Mouse (Mus musculus) adrenal gland, postnatal 36 days (tissue): Measurements from ENCODE around the gene 4930404N11Rik. TPM values are rescaled to one million over a fixed set of nuclear protein-coding genes. Genes with fewer than 3 reads are reported as not detected.

ENCODE experiments used
- DNase-seq, 2 experiments: peaks; one replicate each; pipeline ENCODE4 v3.0.0; 2021; ENCODE audit warnings: mixed read lengths in 1 of 2
- long read RNA-seq, 2 experiments: library from polyadenylated mRNA; stranded (forward); transcript quantifications; one replicate each; pipeline ENCODE4 v2.0.0; 2021; ENCODE audit warnings: borderline sequencing depth in 2 of 2
- total RNA-seq, 2 experiments: library from RNA; stranded (reverse); gene quantifications; 2 replicates each; pipeline ENCODE4 v1.2.3; 2021

The 4930404N11Rik gene
- 1 to 10 TPM; 1.0 to 3.1 TPM for total RNA-seq
- long read RNA-seq, experiment 1, partial matches to known transcripts, result 1 of 15 reads
- long read RNA-seq, experiment 1, other reads (novel, unspliced or antisense), result 14 of 15 reads
- long read RNA-seq, experiment 2, partial matches to known transcripts, result 0 of 3 reads
- long read RNA-seq, experiment 2, other reads (novel, unspliced or antisense), result 3 of 3 reads

DNA sequence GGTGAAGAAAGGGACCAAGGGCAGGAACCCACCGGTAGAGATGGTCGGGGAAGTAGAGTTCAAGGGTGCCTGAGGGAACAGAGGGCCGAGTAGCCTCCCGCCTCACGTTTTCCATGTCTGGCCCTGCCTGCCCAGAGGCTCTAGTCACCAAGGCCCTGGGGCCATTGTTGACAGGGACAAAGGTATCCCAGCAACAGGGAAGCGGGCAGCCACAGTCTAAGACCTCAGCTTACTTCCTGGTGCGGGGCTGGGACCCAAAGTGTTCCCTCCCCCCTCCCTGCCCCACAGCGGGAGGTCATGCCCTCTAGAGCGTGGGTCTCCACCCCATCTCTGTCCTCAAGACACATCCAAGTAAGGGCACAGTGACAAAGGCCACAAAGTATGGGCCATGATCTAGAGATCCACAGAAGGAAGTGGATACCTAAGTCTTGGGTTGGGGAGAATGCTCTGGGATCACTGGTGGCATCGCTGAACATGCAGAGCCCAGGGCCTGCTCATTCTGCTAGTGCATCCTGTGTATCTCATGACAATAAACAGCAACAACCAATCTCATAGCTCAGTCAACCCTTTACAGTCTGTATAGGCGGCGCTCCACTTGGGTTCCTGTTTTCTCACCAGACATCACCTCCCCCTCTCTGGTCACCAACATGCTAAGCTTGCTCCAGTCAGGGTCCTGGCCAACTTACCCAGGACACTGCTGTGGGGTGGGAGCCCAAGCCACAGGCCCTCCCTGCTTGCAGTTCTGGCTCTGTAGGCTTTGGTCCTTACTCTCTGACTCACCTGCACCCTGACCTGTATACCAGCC is at the start of gene 4930404N11Rik:
Gene 4930404N11Rik, minus strand, starts transcription at position 145 of the 805 bp plus-strand sequence.
- no peak for DNase-seq

DNA sequence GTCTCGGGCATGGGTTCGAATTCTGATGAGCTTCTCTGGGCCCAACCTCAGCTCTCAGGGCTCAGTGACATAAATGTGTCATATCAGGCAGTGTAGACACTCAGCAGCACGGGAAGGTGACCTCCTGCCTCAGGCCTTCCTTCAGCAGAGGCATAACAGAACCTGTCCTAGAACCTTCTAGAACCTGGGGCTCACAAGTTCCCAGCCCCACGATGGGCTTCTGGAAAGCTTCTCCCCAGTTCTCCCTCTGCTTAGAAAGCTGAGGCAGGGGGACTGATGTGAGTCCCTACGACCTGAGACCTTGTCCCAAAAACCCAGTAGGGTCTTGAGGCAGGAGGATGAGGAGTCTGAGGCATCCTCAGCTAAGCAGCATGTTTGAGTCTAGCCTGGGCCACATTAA is 49.5 kb upstream of the 4930404N11Rik start:
- no peak for DNase-seq

DNA sequence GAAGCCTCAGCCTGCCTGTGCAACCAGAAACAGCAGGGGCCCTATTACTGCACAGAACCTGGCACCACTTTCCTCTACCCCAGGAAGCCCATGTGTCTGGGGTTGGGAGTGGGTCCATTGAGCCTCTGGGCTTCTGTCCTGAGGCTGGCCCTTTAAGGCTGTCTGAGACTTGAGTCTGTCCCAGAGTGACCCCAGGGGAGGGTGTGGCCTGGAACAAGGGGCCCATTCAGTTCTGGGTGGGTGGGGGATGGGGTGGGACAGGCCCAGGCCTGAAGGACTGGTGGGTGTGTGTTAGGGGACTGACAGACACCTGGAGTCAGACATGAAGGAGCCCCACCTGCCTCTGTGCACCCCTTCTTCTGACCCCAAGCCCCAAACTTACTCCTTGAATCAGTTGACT is 49.1 kb upstream of the 4930404N11Rik start:
- DNase-seq, result peak in 1 of 2 experiments; percentile 70

DNA sequence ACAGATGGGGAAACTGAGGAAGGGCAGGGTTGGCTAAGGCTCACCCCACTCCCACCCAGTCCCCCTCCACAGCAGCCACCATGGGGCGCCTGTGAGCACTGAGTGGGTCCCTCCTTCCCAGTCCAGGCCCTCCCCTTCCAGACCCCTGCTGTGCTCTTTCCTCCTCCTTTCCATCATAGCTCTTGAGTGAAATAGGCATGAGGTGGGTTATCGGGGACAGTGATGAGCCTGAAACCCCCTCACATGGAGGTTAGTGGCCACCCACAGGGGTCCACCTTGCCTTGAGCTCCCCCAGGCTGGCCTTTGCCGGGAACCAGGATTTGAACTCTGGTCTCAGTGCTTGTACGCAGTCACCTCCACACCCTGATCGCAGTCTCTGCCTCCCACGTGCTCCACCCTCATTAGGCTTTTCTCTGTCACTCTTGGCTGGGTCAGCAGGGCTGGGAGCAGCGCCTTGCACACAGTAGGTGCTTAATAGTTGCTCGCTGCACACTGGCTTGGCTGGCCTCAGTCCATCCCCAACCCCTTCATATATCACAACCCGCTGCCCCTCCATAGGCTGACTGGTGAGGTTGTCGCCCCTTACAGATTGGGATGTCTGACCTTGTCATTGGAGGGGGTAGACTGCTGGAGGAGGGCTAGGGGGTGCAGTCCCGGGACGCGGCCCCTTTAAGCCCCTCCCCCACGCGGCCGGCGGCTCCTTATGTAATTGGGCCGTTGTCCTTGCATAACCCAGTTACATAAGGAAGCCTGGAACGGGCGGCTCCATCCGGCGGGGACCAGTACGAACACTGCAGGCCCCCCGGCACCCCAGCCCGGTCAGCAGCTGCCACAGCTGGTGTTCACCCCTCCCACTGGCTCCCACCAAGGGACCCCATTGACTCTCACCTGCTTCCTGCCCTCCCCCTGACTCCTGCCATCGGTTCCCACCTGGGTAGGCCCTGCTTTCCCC is 48.0 kb upstream of the 4930404N11Rik start:
- DNase-seq, result peak; percentile 88 to 93

DNA sequence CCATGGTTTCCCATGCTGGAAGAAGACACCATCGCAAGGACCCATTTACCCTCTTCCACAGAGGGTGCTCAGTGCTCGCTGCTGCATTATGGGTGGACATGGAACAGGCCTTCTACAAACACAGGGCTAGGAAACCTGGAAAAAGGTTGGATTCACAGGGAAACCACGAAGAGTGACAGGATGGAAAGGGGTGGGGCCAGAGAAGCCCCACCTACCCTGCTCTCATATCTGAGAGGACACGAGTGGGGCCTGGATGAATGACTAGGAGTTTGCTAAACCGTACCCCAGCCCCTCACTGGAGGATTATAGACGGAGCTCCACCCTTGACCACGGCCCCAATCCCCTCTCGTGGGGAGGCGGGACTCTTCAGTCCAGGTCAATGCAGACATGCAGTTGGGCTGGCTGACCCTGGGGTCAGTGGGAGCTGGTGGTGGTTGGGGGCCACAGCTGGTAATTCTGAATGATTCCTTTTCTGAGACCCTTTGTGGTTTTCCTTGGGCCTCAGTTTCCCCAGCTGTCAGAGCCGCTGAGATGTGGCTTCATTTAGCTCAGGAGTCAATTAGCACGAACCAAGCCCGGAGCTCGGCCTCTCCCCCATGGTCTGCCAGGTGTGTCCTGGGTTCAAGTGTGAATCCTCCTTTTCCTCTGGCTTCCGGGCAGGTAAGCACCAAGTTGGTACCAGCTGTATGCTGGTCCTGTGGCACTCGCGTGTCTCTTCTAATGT is 47.1 kb upstream of the 4930404N11Rik start:
- DNase-seq, result no peak

DNA sequence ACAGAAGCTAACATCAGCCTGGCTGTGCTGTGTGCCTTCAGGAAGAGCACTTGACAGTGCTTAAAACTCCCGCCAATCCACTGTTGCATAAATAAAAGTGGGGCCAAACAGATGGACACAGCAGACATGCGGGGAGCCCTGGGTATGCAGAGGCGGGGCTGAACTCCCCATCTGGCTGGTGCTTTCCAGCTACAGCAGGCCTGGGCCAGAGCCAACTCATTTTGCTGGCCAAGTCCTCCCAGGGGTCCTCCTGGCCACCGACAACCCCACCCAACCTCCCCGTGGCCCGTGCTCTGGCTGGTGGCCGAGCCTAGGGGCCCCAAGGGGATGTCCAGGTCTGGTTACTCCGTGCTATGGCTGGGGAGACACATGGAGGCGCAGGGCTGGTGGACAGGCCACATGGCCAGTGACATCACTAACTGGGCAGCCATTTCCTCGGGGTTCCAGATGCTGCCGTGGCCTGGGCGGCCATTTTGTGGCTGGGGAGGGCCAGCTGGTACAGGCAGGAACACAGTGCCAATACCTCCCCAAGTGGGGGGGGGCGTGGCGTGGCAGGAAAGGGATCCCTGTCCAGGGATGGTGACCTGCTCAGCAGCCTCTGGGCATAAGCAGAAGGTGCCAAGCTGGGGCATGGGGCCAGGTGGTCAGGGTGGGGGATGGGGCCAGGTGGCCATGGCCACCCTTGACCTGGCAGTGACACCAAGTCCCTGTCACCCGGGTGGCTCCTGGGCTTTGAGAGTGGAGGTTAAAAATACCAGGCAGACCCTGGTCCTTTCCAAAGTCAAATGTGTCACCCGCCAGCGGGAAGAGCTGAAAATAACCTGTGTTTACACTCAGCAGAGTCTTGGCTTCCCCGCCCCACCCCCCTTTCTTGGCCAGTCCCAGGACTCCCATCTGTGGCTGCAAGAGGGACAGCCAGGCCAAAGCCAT is 46.1 kb upstream of the 4930404N11Rik start:
- DNase-seq, result peak; percentile 71 to 87

DNA sequence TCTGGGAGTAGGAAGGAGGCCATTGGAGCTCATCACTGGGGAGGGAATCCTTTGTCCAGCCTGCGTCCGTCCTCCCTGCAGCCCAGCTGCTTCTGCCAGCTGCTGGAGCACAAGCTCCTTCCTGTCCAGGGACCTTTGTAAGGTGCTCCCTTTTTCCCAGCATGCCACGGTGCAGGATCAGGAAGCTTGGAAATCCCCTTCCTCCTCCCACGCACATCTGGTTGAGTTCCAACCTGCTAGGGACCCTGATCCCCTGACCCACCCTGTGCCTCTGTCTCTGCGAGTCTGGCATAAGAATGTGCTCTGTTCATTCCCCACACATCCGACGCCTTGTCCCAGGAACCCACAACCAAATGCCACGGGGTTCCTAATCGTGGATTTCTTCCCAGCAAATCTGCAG is 45.4 kb upstream of the 4930404N11Rik start:
- peak in 1 of 2 experiments; percentile 49 for DNase-seq

DNA sequence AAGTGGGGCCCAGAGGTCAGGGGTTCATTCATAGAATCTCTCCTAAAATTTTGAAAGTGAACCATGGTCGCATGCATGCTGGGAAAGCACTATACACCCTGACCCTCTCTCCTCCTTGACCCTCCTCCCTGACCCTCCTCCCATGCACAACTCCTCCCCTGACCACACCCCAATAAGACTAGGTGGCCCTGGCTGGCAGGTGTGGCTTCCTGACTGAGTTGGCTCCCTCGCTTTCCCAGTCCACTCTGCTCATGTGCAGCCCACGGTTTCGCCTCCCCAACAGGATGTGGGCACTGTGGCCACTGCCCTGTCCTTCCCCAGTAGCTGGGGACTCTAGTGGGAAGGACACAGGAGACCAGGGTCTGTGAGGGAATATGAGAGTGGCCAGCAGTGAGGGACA is 44.7 kb upstream of the 4930404N11Rik start:
- DNase-seq, result no peak

DNA sequence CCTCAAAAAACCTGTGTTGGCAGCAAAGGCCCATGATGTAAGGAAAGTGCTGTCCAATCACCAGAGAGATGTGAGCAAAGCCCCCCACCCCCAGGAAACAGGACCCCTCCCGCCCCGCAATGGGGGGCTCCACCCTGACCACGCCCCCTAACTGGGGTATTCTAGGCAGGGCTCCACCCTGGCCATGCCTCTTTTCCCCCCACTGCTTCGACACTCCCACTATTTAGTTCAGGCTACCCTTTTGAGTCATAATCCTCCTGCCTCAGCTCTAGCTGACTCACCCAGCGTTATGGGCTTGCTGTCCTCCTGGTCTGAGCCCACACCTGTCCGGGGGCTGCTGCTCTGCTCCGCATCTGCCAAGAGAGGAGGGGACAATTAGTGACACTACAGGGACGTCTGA is 43.7 kb upstream of the 4930404N11Rik start:
- DNase-seq, result no peak

DNA sequence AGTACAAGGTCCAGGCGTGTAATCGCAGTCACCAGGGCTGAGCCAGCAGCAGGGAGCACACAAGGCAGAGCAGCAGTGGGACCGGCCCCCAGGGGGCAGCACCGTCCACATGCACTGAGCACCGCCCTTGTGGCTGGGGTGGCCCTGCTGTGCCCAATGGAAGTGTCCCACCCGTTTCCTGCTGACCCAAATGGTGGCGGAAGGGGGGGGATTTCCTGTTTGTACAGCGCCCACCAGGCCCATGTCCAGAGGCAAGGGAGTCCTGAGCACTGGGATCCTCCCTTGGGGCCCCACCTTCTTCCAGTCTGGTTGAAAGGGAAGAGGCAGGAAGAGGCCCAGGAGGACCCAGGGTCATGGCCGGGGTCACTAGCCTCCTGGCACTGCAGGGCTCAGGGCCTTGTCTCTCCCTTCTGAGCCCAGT is 43.3 kb upstream of the 4930404N11Rik start:
- DNase-seq, result peak; percentile 88 to 96

DNA sequence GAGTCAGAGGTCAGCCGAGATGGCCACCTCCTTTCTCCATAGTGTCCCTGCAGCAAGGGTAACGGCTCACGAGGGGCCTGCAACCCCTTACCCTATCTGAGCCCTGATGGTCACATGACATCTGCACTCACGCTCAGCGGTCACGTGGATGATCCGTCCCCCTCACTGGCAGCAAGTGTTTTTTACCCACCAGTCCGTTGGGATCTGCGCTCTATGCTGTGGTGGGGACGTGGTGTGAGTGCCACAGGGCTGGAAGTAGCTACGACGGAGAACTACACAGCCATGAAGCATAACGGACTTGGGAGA is 42.8 kb upstream of the 4930404N11Rik start:
- DNase-seq, result no peak

DNA sequence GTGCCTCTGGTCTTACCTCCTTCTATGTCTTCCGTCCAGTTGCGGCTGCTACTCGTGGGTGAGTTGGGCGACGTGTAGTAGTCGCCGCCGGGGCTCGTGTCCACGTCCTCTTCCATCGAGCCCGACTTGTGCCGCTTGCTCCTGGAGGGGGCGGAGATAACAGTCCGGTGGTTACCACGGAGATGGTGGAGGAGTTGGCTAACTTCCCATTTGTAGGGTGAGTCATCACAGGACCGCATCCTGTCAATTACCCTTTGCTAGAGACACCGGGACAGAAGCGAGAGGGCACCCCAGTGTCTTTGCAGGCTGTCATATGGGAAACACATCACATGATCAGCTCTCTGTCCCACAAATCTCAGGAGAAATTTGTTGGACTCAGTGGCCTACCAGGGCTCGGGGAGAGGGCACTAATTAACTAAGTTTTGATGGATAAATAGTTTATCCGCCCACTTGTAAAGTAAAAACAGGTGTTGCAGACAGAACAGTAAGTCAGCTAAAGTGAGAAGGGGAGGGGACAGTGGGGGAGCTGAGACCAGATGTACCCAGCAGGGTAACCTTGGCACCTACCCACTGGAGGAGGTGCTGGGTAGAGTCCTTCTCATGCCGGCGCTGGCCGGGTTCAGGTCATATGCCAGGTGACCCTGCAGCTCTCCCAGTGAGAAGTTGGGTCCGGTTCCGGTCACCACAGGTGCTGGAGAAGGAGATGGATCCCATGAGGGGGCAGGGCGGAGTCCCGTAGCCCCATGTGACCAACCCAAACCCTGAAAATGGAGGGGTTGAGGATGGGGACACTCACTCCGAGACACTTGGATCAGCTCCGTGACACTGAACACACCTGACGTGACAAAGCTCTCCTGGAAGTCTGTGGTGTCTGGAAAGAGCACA is 42.2 kb upstream of the 4930404N11Rik start:
- peak; percentile 90 to 91 for DNase-seq

DNA sequence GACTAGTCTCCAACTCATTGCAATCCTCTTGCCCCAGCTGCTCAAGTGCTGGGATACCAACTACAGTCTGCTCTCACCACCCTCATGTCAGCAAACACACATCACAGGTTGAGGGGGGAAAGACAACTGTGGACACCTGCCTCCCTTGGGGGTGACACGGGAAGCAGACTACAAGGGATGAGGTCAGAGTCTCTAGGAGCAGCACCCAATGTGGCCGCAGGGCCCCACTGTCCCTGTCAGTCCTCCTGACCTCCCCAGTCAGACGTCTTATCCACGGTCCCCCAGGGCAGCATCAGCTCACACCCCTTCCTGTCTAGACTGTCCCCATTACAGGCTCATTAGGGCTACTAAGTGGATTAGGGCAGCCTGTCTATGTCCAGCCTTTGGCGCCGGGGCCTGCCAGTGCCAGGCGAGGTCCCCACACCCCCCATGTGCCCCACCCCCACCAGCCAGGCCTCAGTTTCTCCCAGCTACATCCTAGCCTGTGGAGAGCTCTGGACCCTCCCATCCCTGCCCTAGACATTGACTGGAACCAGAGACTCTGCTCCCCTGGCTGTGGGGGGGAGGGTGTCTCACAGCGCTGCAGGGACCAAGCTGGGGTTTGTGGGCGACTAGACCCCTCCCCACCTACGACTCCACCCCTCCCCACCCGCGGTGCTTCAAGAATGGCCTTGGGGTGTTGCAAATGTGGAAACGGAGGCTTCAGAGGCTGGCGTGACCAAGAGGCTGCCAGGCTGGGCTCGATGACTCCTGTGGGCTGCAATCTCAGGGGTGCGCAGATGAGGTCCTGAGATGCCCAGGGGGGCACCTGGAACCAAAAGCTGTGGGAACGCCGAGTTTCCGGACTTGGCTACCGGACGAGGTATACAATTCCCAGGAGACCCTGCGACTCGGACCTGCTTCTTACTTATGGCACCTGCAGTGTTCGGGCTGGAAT is 41.2 kb upstream of the 4930404N11Rik start:
- peak in 1 of 2 experiments; percentile 13 for DNase-seq

DNA sequence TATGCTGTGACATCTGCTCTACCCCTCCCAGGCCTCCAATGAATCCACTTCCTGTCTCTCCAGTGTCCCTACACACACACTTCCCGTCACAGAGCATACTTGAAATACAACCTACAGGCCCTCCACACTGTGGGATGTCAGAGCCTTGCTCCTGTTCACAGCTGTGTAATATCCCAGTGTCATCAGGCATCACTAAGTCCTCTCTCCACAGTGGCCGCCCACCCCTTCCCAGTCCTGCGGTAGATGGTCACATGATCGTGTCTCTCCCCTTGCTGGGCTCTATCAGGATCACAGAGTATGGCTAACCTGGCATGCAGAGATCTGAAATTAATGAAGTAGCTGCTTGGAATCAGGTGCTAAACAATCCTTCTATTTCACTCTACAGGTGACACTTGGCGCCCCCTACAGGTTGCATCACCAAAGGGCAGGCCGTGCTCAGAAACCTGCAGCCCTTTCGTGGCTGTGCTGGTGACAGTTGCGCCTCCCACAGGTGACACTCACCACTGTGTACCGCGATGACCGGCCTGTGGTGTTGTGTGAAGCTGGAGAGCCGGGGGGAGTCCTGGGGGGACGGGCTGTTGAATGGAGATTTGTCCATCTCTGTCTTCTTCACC is 40.1 kb upstream of the 4930404N11Rik start:
- peak; percentile 65 to 70 for DNase-seq

DNA sequence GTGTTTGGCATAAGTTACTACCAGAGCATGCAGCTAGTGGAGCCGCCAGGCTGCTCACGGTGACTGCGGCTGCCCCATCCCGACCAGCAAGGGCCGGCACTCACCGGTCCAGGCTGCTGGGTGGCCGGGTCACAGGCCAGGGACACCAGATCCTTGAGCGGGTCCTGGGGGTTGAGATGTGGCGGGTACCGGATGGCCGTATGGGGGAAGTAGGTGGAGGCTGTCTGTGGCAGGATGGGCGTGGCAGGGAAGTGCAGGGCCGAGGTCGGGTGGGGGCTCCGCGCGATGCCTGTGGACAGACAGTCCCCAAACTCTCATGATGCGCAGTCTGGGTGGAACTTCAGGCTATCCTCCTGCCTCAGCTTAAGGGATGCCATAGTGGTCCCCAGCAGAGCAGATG is 39.1 kb upstream of the 4930404N11Rik start:
- DNase-seq, result peak in 1 of 2 experiments; percentile 38

DNA sequence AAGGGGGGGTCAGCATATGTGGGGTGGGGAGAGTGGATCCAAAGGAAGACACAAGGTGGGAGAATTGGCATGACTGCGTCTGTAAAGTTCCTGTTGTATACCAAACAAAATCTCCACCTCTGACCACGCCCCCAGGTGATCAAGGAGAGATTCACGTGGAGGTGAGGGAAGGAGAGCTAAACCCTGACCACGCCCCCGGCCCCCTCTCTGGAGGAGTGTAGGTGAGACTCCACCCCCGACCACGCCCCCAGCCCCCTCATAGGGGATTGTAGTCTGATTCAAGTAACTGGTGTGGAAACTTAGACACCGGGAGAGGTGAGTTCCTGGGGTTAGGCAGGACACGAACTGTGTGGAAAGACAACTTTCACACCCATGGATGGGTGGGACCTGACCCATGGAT is 38.5 kb upstream of the 4930404N11Rik start:
- DNase-seq, result no peak

DNA sequence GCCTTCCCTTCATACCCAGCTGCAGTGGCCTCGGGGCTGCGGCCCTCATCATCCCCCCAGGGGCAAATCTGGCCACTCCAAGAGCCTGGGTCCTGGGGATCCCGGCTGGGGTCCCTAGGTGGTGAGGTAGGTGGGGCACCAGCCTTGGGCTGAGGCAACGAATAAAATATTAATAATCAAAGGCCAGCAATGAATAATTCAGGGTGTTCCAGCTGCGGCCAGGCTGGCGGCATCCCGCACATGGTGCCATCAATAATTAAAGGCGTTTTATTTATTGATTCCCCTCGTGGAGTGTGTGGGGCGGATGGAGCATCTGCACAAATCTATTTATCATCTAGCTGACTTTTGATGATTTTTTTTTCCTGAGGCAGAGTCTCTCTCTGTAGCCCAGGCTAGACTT is 37.9 kb upstream of the 4930404N11Rik start:
- no peak for DNase-seq

DNA sequence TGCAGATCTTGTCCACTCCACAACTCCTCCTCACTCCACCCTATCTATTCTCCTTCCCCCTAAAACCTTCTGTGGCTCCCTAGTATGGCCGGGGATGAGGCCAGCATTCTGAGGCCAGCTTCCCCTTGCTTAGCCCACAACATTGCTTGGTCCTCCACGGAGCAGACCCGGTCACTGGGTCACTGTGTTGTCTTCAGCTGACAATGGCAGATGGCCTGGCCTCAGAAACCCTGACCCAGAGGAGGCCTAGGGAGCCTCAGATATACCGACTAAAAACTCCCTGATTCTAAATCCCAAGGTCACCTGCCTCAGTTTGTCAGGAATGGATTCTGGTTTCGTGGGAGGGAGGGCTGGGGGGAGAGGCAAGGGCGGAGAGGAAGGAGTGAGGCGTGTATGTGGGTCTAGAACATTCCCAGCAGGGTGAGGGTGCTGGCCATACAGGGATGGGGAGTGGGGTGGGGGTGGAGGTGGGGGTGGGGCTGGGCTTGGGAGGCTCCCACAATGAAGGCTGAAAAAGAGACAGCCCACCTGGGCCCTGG is 36.7 kb upstream of the 4930404N11Rik start:
- no peak for DNase-seq
